Mouse (Mus musculus): ENCODE results near the gene Abcc2.

Abcc2 gene

GRCm38 (mm10) chr19:43882895-43883573, 101.0 kb downstream of the Abcc2 start:
- in situ Hi-C loops (cut with MboI; ENCODE audit: low pct_unique_long_range_greater_than_20kb in 1 of 2, low sequenced_read_pairs in 2 of 2, unreplicated experiment in 1 of 2): no loop called here

DNA sequence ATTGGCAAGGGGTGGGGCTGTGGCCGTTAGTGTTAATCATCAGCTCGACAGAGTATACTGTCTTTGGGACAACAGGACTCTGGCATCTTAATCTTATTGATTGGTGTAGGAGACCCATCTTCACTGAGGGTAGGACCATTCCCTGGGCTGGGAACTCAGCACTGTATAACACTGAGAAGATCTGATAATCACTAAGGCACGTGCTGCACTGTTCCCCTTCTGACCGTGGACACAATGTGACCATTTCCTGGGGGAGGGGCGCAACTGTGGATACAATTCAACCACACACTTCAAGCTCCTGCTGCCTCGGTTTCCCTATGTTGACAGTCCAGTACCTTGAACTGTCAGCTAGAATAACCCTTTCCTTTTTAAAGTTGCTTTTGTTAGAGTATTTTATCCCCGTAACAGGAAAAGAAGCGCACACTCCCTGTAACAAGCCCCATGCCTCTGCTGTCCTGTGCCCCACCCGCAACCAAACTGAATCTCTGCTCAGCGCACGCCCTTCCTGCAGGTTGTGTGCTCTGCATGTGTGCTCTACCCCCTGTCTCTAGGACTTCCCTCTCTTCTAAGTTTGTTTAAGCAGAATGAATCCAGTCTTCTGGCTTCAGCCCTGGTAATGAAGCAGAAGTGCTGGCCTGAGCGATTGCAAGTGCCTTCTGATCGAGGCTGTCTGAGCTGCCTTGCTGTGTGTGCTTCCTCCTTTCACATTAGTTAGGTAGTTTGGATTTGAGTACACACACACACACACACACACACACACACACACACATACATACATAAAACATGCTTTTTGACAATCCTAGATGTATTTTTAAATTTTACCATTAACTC, 102.9 kb downstream of the Abcc2 start:
- in situ Hi-C loops (cut with MboI; ENCODE audit: low pct_unique_long_range_greater_than_20kb in 1 of 2, low sequenced_read_pairs in 2 of 2, unreplicated experiment in 1 of 2): no loop called here

- in situ Hi-C loops (cut with MboI; ENCODE audit: low pct_unique_long_range_greater_than_20kb in 1 of 2, low sequenced_read_pairs in 2 of 2, unreplicated experiment in 1 of 2): no loop called here
Observed at GRCm38 (mm10) chr19:43886371-43887099, 104.5 kb downstream of the Abcc2 start.

DNA sequence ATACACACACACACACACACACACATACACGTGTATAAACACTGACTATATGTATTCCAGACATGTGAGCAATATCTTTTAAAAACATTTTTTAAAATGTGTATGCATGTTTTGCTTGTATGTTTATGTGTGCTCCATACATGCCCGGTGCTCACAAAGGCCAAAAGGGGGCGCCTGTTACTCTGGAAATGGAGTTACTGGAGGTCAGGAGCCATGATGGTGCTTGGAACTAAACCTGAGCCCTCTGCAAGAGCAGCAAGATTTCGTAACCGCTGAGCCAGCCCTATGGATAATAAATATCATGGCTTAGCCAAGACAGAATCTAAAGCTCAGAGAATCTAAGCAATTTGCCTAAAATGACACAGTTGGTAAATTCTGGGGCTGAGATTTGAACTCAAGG, 105.2 kb downstream of the Abcc2 start:
- in situ Hi-C loops (cut with MboI; ENCODE audit: low pct_unique_long_range_greater_than_20kb in 1 of 2, low sequenced_read_pairs in 2 of 2, unreplicated experiment in 1 of 2): no loop called here

DNA sequence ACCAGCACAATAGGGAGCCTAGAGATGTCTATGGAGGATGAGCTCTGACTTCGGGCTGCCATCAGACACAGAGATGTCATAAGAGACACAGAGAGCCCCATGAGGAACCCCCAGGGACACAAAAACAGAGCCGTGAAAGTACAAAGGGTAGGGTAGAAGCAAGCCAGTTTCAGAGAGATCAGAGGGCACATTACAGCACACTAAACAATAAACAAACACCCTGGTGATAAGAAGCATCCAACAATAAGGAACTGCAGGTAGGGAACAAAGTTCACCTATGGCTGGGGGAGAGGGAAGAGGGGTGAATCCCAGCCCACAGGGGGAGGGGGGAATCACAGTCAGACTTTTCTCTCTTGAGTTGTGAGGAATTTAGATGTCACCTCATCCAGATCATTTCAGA, 105.7 kb downstream of the Abcc2 start:
- in situ Hi-C loops (cut with MboI; ENCODE audit: low pct_unique_long_range_greater_than_20kb in 1 of 2, low sequenced_read_pairs in 2 of 2, unreplicated experiment in 1 of 2): no loop called here
